Mouse (Mus musculus): ENCODE measurements around the gene Selenot.
"Not testable (repeated sequence)": the region's sequence is repeated elsewhere in the genome, so short reads cannot be mapped to it uniquely, and the experiment has no call there.

Selenot gene

DNA sequence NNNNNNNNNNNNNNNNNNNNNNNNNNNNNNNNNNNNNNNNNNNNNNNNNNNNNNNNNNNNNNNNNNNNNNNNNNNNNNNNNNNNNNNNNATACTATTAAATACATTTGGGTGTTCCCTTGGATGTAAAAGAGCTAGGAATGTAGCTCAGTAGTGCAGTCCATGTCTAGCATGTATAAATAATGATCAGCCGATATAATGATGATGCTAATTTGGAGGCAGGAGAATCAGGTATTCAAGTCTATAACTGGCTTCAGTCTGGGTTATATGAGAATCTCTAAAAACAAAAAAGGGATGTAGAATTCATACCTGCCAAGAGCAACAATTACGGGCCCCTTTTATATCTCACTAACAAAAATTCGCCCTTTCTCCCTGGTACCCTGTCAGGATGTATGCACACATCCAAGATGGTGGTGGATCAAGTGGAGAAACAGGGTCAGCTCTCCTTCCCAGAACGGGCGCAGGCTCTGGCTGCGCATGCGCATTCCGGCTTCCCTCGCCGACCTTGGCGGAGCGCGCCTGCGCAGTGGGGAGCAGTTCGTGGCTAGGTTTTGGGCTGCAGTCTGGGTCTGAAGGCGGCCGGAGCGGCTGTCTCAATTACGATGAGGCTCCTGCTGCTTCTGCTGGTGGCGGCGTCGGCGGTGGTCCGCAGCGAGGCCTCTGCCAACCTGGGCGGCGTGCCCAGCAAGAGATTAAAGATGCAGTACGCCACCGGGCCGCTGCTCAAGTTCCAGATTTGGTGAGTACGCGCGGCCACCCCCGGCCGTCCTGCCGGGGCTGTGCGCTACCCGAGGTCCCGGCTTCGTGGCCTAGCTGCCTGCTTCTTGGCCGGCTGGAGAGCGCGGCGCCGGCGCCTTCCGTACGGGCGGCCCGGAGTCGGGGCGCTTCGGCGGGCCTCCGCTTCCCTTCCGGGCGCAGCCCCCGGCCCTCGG is at the start of gene Selenot:
Selenot (plus strand) TSS at position 500 of the 930 bp plus-strand sequence.
- peak; percentile 93 to 96 for DNase-seq

DNA sequence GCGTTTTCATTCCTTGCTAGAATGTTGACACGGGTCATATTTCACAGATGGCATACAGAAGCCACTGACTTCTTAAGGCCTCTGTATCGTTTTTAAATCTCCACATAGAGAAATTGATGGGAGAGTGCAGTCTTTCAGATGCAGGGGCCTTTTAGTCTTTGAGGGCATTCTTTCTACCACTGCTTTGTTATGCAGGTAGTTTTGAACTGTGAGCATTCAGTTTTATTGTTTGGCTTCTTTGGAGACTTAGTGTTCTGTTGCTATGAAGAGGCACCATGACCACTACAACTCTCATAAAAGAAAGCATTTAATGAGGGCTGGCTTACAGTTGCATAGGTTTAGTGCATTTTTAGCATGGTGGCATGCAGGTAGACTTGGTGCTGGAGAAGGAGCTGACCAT is 39.9 kb upstream of the Selenot start:
- no peak for DNase-seq

DNA sequence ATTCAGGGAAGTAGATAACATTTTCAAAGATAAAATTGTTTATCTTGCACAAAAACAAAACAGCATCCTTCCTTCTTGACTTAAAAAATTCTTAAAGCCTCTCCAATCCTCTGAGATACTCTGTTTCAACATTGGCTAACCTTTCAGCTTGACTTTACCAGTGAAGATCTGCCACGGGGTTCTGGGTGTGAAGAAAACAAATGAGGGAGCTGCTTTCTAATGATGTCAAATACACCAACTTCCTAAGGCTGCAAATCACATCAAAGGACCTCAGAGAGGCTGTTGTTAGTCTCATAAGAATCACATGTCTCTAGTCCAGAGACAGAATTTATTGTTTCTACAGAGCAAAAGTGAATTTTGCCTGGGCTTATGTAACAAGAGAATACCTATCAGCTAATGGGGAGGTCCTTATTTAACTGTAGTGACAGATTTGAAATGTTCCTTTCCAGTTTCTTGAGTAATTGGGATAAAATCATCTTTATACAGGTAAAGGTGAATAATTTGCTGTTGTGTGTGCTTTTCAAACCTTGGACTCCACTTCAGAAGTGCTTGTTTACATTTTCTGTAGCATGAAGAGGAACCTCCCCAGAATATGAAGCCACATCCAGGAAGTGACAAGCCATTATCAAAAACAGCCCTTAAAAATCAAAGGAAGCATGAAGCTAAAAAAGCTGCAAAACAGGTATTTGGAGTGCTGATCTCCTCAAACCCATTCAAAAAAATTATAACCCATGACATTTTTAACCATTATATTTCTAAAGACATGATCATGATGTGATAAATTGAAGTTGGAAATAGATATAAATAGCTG is 24.2 kb upstream of the Selenot start:
- DNase-seq: no peak

DNA sequence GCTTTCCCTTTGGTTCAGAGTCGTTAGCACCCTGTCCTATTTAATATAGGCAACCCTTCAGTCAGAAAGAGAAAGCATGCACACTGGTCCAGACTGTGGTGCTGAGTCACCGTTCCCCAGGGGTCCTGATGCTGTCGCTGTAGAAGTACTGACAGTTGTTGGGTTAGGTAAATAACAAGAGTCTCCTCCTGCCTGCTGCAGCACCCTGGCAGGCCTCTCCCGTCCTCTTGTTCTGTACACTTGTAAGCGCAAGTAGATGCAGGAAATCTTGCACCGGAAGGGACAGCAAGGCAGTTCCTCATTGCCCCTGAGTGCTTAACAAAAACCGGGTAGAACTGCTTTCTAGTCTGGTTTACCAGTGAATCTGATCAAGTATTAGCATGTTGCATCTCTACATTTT is 19.8 kb upstream of the Selenot start:
- no peak for DNase-seq

DNA sequence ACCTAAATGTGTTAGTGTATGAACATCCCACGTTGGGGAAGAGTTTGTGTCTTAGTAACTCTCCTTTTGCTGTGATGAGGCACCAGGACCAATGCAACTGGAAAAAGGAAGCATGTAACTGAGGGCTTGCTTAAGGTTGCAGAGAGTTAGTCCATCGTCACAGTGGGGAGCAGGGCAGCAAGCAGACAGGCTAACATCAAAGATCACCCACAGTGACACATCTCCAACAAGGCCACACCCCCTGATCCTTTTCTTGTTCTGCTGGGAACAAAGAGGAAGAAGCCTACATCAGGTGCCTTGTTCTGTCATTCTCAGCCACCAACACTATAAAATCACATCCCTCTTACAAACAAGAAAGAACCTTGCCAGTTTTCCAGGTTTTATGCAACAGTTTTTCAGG is 16.5 kb upstream of the Selenot start:
- no peak for DNase-seq

DNA sequence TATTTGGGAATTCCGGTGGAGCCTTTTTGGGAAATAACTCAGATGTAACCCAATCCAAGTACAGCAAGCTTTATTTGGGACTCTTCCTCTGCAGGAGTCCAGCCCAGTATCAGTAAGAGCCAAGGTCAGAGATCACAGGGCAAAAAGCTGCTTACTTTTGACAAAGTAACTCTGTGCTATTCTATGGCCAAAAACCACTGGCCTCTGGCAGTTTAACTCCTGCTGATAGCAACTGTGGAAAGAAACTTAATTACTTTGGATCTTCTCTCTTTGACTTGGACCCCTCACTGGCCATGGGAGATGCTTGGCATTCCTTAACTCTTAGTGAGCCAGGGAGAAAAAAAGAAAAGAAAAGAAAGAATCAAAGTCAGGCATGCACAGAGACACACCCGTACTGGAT is 15.0 kb upstream of the Selenot start:
- DNase-seq: no peak

DNA sequence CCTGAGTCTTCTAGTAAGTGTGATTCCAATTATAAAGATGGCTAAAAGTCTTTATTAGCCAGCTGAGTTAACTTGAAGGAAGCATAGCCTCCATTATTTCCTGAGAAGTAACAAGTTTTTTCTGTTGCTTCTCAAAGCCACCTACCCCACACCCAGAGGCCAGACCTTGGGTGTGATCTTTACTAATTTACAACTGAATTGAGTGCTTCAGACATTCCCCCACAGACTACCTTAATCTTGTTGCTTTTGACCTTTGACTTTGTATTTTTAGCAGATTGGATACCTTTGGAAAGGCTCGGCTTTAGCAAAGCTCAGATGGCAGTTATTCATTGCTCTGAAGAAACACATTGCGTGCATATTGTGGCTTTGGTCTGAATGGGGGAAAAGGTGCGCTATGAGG is 5.6 kb upstream of the Selenot start:
- DNase-seq: no peak

DNA sequence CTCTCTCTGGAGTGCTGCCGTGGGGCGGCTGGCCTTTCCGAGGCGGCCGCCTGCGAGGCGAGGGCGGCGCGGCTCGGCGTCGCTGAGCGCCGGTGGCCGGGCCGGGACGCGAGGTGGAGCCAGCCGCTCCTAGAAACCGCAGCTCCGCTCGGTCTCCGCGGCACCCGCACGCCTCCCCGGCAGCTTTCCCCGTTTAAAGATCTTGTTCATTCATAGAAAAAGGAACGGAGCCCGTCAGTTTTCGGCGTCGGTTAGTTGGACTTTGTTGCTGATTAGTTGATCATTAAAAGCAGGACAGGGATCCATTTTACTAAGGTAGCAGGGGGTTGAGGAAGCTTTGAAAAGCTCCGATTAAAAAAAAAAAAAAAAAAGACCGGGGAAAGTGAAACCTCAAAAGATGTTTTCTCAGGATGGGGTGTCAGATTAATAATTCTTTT is 649 bp downstream of the Selenot start:
- no peak for DNase-seq

DNA sequence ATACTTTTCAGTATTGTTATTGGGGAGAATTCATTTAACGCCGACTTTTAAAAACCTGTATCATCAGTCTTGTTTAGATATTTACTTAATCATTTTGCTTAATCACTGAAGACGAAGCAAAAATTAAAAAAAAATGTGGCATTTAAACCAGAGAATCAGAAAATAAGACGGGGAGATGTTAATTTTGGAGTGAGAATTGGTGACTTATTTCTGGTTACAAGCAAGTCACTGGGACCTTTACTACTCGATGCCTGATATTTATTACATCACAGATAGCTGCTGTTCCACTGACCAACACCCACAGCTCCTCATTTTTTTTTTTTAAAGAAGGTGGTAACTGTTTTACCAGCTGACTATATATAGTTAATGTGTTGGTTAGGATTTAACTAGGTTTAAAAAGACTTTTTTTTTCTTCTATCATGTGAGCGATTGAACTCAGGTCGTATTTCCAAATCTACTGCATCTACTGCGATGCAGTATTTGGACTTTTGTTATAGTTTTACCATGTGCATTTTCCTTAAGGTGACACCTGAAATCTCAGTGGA is 1.1 kb downstream of the Selenot start:
- no peak for DNase-seq

DNA sequence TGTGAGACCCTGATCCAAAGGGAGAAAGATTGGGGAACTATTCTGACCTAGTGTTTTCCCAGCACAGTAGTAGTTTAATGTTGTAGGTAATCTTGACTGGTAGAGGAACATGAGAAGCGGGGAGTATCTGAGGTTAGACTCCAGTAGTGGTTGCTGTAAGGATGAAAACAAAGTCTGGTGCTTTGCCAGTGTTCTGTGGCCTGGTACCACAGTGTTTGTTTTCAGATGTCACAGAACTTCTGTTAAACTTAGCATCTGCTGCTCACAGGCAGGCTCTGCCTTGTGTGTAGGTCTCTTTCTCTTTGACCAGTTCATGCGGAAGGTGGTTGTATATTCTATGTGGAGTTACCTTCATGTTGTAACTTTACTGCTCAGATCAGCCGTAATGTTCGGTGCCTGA is 5.1 kb downstream of the Selenot start:
- DNase-seq: no peak

DNA sequence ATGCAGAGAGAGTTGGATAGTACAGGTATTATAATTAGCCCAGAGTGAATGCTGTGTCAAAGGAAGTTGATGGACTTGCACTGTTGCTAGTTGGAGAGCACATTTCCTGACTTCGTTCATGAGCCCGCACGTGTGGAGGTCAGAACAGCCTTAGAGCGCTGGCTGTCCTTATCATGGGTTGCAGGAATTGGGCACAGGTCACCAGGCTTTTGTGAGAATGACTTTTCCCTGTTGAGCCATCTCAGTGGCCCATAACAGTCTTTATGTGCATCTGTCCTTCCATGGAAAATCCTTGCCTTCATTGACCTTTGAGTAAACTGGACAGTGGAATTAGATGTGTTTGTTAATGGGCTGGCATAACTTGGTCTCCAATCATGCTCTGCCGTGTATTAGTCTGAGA is 5.9 kb downstream of the Selenot start:
- DNase-seq: no peak

DNA sequence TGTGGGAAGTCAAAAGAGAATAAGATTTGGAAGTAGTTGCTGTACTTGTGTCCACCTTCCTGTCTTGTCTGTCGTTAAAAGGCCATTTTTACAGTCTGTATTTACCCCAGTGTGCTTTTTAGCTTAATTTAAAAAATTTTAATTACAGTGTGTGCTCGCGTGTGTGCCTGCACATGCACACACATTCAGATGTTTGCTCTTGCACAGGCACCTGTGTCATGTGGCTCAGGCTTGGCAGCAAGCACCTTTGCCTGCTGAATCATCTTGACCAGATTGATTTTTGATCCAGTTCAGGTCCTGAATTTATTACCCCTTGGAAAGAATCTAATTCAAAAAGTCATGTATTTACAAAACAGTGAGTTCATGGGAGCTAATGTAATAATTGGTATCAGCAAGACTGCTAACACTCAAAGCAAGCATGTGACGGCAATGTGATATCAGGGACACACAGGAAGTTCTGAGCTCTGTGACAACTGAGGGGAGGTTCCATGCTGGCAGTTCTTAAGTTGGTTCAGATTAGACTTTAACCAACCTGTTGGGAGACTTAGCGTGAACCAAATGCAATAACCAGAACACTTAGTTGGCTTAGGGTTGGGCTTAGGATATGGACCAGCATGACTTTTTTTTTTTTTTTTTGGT is 6.5 kb downstream of the Selenot start:
- DNase-seq: peak; percentile 41 to 48

DNA sequence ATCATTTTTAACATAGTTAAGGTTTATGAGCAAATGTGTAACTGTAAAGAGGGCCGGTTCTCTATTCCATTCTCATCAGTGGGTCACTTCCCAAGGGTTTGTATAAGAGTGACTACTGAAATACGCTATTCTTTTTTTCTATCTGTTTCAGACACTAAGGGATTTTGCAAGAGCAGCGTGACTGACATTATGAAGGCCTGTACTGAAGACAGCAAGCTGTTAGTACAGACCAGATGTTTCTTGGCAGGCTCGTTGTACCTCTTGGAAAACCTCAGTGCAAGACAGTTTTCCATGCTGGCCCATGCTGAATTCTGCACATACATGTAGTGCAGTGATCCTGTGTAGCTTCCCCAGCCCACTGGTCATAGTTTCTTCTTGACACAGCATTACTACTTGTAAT is 14.1 kb downstream of the Selenot start:
- DNase-seq: not testable (repeated sequence)

DNA sequence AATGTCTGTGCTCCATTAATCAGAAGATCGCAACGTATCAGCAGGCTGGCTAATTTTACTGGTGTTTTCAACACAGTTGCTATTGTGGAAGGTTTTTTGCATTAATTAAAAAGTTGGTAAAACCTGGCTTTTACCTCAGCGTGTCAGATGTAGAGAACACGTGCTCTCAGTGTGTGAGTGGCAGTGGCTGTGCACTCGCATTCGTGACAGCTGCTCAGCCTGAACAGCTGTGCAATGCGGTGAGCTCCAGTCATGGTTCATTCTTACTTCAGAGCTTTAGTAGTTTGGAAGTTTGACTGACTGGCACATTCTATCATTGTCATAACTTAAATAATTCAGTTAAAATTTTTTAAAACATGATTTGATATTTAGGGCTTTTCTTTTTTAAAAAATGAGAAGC is 16.2 kb downstream of the Selenot start:
- not testable (repeated sequence) for DNase-seq

DNA sequence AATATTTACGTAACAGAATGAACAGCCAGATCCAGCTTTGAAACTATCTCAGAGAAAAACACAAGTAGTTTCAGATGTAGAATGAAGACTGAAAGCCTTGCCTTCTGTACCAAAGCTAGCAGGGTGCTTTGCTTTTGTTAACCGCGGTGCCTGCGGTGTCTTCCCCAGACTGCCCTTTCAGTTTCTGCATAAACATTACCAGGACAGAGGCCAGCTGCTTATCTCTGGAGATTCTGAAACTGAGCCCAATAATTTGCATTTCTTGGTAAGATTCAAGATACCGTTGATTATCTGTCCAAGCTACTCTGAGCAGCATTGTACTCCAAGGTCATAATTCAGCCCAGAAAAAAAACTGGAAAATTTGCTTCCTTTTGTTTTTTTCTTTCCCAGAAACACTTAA is 17.2 kb downstream of the Selenot start:
- DNase-seq: no peak

DNA sequence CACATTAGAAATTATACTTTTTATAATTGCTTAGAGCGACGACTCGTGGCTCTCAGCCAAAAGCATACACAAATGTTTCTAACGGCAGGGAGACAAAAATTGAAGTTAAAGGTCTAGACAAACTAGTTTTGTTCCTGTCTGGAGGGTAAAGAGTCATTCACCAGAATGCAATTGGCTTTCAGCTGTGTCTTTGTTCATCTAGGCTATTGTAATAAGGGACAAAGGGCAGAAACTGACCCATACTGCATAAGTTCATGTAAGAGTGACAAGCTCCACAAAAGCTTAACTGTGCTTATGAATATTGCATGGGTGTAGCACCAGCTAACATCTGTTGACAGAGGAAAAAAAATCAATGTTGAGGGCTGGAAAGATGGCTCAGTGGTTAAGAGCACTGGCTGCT is 32.1 kb downstream of the Selenot start:
- no peak for DNase-seq

DNA sequence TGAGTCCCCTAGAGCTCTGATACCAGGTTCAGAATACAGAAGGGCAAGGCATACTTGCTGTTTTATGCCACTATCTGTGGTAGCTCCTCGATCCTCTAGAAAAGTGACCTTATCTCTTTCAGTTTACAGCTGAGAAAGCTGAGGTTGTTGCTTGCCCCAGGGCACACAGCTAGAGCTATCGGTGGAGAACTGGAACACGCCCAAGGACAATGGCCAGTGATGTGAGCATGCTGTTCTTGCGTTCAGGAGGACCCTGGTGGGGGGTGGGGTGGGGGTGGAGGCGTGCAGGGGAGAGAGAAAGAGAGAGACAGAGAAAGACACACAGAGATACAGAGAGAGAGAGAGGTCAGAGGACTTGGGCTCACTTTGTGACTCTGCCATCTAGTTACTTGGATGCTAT is 33.5 kb downstream of the Selenot start:
- DNase-seq: no peak

DNA sequence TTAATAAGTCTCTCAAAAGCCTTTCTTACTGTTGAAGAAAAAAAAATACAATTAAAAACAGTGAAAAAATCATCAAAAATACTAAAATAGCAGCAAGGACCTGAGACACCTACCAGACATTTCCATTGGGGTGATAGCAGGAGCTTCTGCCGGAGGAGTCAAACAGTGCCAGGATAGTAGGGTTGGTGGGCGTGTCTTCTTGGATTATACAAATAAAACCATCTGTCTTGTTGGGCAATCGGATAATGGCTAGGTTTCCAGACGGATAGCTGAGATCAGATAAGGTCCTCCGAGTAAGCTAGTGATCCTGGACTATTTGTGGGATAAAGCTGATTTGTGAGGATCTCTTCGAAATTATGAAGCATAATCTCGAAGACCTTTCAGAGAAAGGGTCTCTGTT is 44.6 kb downstream of the Selenot start:
- no peak for DNase-seq

DNA sequence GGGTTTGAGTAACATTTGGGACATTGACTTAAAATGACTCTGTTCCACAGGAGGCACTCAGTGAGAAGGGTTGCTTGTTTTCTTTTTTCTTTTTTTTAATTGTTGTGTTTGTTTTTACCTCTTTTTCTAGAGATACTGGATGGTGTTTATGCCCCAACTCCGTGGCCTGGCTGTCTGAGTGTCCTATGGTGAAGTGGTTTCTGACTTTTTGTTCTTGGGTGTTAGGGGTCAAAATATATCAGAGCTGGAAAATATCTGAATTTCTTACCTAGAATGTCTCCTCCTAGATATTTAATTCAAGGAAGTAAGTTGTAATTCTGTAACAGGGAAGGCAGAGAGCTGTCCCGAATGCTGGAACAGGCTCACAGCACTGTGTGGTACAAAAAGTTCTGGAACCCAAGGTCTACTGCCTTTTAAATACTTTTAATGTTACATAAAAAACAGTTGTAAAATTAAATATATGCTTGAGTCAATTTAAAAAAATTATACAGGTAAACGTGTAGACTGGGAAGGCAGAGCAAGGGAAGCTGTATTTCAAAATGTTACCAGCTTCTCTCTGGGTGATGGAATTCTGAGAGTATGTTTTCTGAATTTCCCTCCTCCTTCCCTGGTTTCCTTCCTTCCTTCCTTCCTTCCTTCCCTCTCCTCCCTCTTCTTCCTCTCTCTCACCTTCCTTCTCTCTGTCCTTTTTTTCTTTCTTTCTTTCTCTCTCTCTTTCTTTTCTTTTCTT is 46.4 kb downstream of the Selenot start:
- DNase-seq: peak; percentile 8

DNA sequence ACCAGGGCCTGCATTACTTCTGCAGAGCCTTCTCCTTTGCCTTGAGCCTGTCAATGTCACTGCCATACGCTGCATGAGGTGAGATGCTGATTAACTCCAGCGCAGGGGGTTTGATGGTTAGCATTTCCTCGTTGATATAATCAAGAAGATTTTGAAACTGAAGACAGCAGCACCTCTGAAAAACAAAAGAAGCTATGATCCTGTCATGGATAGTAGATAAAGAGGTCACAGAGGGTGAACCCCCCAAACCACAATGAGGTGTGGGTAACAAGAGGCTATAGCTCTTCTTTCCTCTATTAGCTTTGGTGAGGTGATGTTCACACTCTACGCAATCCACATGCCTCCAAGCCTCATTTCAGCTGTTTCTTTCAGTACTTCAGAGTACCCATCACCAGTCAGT is 48.5 kb downstream of the Selenot start:
- DNase-seq: no peak

DNA sequence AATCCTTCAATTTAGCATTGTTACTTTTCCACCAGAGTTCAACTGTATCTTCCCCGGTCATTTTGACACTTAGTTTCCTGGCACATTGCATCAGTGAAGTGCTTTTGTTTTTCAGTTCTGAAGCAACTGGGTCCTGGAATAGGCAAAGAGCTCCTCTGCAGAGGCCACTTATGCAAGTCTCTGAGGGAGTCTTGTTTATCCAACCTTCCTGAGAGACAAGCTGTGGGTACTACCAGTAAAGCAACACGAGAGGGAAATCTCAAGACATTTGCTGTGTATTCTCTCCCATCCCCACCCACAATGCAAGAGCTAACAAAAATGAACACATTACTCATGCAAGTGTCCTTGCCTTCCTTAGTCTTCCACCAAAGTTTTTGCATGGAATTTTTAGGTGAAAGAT is 55.3 kb downstream of the Selenot start:
- no peak for DNase-seq

Measured in B cell, adult 2 months (primary cell).